Mouse (Mus musculus) forebrain, embryonic 10.5 days (tissue): ENCODE data around the gene Pigl. TPM values are rescaled to one million over a fixed set of nuclear protein-coding genes. Genes with fewer than 3 reads are reported as not detected.

ENCODE experiments used
- DNase-seq: peaks from one replicate; pipeline ENCODE4 v3.0.0-alpha.2; 2017; ENCODE audit warnings: low spot score; ENCODE audit errors: extremely low spot score
- H3K27ac ChIP-seq: fragments of 300-500 bp; sonication (generic); 2 replicates; pipeline ENCODE4 v1.5.1; 2016; ENCODE audit warnings: mild to moderate bottlenecking
- H3K27me3 ChIP-seq: fragments of 300-500 bp; sonication (generic); 2 replicates; pipeline ENCODE4 v1.6.1; 2016; ENCODE audit warnings: mild to moderate bottlenecking; ENCODE audit not compliant: poor library complexity, severe bottlenecking
- H3K36me3 ChIP-seq: fragments of 300-500 bp; sonication (generic); replicated peaks from 2 replicates; pipeline ENCODE4 v1.6.1; 2016; ENCODE audit warnings: mild to moderate bottlenecking, moderate library complexity
- H3K4me1 ChIP-seq: fragments of 300-500 bp; sonication (generic); 2 replicates; pipeline ENCODE4 v1.6.1; 2016
- H3K4me3 ChIP-seq: fragments of 300-500 bp; sonication (generic); 2 replicates; pipeline ENCODE4 v1.5.1; 2016; ENCODE audit warnings: mild to moderate bottlenecking, moderate library complexity
- H3K9me3 ChIP-seq: fragments of 300-500 bp; sonication (generic); 2 replicates; pipeline ENCODE4 v1.6.1; 2016; ENCODE audit warnings: mild to moderate bottlenecking, moderate library complexity
- WGBS: fragments of 180-500 bp; shearing (Covaris S2); methylation state at CpG from one replicate; pipeline ENCODE4 v1.1.7; 2016; 5-methylcytosine and 5-hydroxymethylcytosine counted together
- polyA plus RNA-seq: library from polyadenylated mRNA; unstranded; fragments of >200 nt; fragmentation: Nextera tagmentation; extraction: Ambion mirVana; gene quantifications from 2 replicates; pipeline ENCODE4 v1.2.1, GENCODE M21; 2016

Gene Pigl
- polyA plus RNA-seq, 1 experiment from 2014 or later: 19.5 TPM

DNA sequence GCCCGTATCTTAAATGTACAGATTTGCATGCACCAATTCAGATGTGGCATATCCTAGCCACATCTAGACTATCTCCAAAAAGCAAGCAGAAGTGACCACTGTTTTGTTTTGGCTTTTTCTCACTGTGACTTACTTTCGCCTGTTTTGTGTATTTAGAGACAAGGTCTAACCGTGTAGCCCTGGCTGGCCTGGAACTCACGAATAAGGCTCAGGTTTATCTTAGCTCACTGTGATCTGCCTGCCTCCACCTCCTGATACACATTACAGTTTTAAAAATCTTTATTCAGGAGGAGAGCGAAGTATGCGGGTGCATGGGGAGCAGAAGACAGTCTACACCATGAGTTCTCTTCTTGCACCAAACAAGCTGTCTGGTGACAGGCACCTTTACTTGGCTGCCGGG lies 81.9 kb downstream of the Pigl start:
- Histone ChIP-seq H3K4me3 (no peak overlapping the region; the same call in 1 of the 2 replicates), H3K9me3 (no peaks in the 10 kb centered on the region), H3K4me1 (peaks cover 27% of the 10 kb centered on the region), H3K27ac (no peak overlapping the region), H3K36me3 (peaks cover 11% of the 10 kb centered on the region), H3K27me3 (peaks cover 35% of the 10 kb centered on the region)
- WGBS: 82% methylated on average over 7 of the region's 7 CpGs
- DNase-seq: no peak

DNA sequence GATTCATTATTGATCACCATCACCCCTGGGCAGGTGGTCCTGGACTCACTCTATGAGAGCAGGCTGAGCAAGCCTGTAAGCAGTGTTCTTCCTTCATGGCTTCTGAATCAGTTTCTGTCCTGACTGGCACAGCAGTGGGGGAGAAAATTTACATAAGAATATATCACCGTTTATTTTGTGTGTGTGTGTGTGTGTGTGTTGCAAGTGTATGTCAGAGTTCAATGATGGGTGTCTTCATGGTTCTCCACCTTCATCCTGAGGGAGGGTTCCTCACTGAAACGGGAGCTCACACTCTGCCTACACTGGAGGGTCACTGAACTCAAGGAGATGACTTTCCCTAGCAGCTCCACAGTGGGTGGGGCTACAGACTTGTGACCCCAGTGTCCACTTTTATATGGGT lies 82.7 kb downstream of the Pigl start:
- 73% methylated on average over 2 of the region's 2 CpGs for WGBS
- peaks cover 35% of the 10 kb centered on the region for H3K27me3 ChIP-seq
- H3K36me3 ChIP-seq: peaks cover 4% of the 10 kb centered on the region

DNA sequence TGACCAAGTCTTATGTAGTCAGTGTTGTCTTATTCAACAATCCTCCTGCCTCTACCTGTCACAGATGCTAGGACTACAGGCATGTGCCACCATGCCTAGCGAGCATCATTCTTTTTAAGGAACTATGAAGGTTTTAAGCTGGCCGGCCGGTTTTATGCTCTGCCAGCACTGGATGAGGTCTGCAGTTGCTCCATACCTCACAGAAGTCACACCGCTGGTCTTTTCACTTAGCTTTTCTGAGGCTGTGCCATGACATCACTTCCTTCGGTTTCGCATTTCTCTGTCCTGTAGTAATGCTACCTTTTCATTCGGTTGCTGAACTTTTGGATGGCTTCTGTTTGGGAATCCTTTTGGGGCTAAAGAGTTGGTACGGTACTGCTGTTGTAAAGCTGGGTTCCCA lies 83.3 kb downstream of the Pigl start:
- Histone ChIP-seq H3K27ac (no peak overlapping the region), H3K9me3 (no peaks in the 10 kb centered on the region), H3K4me1 (peaks cover 27% of the 10 kb centered on the region), H3K4me3 (no peak overlapping the region), H3K36me3 (peaks cover 4% of the 10 kb centered on the region), H3K27me3 (peaks cover 34% of the 10 kb centered on the region)
- DNase-seq: no peak
- 88% methylated on average over 8 of the region's 8 CpGs for whole genome bisulfite sequencing

More for the DNA sequence above, 82.7 kb downstream of the Pigl start:
- Histone ChIP-seq H3K27ac (no peak overlapping the region), H3K4me1 (peaks cover 27% of the 10 kb centered on the region), H3K4me3 (no peak overlapping the region), H3K9me3 (no peaks in the 10 kb centered on the region)
- DNase-seq: no peak

DNA sequence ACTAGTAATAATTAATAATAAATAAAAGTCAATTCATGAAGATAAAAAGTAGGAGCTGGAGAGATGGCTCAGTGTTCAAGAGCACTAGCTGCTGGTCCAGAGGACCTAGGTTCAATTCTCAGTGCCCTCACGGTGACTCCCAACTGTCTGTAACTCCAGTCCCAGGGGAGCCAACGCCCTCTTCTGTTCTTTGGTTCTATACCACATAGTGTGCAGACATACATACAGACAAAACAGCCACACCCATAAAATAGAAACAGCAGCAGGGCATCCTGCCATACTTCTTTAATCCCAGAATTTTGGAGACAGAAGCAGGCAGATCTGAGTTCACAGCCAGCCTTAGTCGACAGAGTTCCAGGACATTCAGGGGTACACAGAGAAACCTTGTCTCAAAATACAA lies 85.7 kb downstream of the Pigl start:
- WGBS: 94% methylated on average over 3 of the region's 3 CpGs
- Histone ChIP-seq H3K27me3 (peaks cover 22% of the 10 kb centered on the region), H3K9me3 (no peaks in the 10 kb centered on the region), H3K27ac (no peak overlapping the region), H3K36me3 (peaks cover 4% of the 10 kb centered on the region), H3K4me3 (no peak overlapping the region), H3K4me1 (peaks cover 9% of the 10 kb centered on the region)
- no peak for DNase-seq

DNA sequence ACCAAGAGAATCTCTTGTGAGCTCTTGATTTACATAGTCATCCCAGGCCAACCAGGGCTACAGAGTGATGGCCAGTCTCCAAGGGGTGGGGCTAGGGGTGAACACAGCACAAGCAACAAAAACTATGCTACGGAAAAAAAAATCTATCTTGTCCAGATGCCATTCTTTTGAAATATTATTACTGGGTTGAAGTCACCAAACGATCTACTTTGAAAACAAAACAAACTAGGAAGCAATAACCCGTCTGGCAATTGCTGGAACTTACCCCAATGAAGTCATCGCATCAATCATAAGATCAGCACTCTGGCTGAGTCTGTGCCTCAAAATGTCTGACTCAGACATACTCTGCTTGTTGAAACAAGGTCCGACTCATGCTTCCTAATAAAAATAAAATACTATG lies 91.5 kb downstream of the Pigl start:
- peak overlapping the region; percentile 100 for H3K27ac ChIP-seq
- peaks cover 38% of the 10 kb centered on the region for H3K4me1 ChIP-seq
- WGBS: 50% methylated on average over 5 of the region's 5 CpGs
- peaks cover 21% of the 10 kb centered on the region for H3K36me3 ChIP-seq
- no peaks in the 10 kb centered on the region for H3K9me3 ChIP-seq
- H3K27me3 ChIP-seq: no peaks in the 10 kb centered on the region
- DNase-seq: no peak
- peak overlapping the region; percentile 80 for H3K4me3 ChIP-seq

DNA sequence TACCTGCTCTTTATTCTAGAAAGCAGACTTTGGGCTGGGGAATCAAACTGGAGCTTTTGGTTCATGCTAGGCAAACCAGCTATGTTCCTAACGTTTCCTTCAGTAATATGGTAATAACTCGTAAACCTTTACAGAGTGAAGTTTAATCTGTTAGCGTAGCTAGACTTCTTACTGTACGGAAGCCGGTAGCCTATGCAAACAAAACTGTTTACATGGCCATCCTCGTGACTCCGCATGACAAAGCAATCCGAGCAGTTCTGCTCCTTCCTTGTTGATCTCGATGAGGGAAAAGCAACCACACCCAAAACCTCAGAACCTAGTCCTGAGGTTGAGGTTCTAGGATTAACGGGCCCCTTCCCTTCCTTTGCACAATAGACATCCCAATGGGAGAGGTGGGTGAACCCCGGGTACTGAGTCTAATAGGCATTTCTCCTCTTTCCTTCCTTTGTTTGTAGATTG lies 92.0 kb downstream of the Pigl start:
- no peaks in the 10 kb centered on the region for H3K27me3 ChIP-seq
- WGBS: 10% methylated on average over 11 of the region's 11 CpGs
- H3K4me1 ChIP-seq: peaks cover 43% of the 10 kb centered on the region
- H3K4me3 ChIP-seq: peak overlapping the region; percentile 80
- no peaks in the 10 kb centered on the region for H3K9me3 ChIP-seq
- no peak for DNase-seq
- peaks cover 26% of the 10 kb centered on the region for H3K36me3 ChIP-seq
- H3K27ac ChIP-seq: peak overlapping the region; percentile 100

DNA sequence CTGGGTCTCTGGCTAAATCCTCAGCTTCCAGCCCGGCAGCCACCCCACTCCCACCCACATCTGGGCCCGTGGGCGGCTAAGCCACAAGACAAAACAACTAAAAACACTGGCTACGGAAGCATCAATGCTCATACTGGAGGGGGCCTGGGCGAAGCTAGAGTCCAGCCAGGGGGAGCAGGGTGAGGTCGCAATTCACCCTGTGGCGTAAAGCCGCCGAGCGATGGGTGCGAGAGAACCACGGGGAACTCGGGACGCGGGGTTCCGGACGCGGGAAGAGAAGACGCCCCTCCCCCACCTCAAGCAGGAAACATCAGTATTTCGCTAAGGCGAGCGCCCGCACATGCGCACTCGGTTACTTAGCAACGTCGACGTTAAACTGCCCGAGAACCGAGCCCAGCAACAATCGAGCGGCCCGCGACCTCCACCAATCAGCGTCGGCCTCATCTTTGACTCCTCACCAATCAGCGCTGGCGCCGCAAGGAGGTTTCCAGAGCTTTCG lies 92.5 kb downstream of the Pigl start, which contains the start of gene Ubb:
Gene Ubb (plus strand): TSS at position 445 of the 499 bp plus-strand sequence.
- H3K27me3 ChIP-seq: no peaks in the 10 kb centered on the region
- no peaks in the 10 kb centered on the region for H3K9me3 ChIP-seq
- WGBS: under 1% methylated on average over 40 of the region's 40 CpGs
- H3K27ac ChIP-seq: peak within 1 kb of the TSS; percentile 100
- peaks cover 43% of the 10 kb centered on the region for H3K4me1 ChIP-seq
- DNase-seq: peak; percentile 99
- H3K36me3 ChIP-seq: peaks cover 31% of the 10 kb centered on the region
- H3K4me3 ChIP-seq: peak within 1 kb of the TSS; percentile 80

DNA sequence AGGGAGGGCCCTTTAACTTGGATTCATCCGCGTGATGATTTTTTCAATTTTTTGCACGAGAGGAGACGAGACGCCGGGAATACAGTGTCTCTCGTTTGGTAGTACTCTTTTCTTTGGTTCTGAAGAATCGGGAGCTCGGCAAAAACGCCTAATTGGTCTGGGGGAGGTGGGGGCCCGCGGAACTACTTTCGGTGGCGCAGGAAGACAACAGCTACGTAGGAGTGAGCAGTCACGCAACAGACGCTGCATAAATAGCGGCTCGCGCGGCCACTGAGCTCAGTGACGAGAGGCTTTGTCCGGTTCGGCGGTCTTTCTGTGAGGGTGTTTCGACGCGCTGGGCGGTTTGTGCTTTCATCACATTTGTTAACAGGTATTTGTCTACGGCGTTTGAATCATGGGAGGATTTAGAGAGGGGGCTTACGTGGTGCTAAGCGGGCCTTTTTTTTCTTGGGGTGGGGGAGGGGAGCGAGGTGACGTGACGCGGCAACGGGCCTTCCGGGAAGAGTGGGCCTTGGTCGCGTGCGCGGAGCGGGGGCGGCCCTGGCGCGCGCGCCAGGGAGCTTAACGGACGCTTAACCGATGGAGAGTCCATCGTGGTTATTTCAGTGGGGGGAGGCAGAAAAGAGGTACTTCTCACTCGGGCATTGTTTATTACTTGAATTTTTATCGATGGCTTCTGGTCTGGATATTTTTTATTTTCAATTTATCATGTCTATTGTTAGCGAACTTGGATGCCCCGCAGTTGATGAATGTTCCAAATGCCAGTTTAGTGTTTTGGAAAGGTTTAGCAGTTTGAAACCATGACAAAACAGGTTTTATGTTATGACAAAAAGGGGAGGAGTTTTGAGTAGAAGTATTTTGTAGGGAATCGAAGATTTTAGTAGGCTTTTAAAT lies 93.2 kb downstream of the Pigl start:
- peaks cover 34% of the 10 kb centered on the region for H3K36me3 ChIP-seq
- peak overlapping the region; percentile 100 for H3K27ac ChIP-seq
- H3K27me3 ChIP-seq: no peaks in the 10 kb centered on the region
- under 1% methylated on average over 58 of the region's 58 CpGs for WGBS
- DNase-seq: peak; percentile 93
- peak overlapping the region; percentile 80 for H3K4me3 ChIP-seq
- no peaks in the 10 kb centered on the region for H3K9me3 ChIP-seq
- peaks cover 43% of the 10 kb centered on the region for H3K4me1 ChIP-seq

DNA sequence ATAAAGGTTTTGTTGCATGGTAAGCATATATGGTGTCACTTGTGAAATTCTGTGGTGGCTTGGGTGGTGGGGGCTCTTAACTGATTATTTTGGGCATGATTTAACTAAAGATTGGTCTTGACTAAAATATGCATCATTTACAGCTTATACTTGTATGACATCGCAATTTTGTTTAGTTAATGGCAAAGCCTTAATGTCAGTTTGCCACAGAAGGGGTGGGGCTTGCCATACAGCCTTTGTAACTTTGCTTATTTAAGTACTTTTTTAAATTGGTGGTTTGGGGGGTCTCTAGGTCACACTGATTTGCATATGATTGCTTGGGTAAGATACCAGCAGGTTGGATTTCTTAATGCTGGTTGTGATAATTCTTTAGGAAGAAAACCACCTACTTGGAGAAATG lies 94.9 kb downstream of the Pigl start:
- WGBS: 58% methylated on average over 1 of the region's 1 CpGs
- H3K27ac ChIP-seq: no peak overlapping the region
- peaks cover 34% of the 10 kb centered on the region for H3K36me3 ChIP-seq
- H3K9me3 ChIP-seq: no peaks in the 10 kb centered on the region
- H3K4me3 ChIP-seq: peak overlapping the region; percentile 63
- peaks cover 43% of the 10 kb centered on the region for H3K4me1 ChIP-seq
- H3K27me3 ChIP-seq: no peaks in the 10 kb centered on the region
- no peak for DNase-seq

DNA sequence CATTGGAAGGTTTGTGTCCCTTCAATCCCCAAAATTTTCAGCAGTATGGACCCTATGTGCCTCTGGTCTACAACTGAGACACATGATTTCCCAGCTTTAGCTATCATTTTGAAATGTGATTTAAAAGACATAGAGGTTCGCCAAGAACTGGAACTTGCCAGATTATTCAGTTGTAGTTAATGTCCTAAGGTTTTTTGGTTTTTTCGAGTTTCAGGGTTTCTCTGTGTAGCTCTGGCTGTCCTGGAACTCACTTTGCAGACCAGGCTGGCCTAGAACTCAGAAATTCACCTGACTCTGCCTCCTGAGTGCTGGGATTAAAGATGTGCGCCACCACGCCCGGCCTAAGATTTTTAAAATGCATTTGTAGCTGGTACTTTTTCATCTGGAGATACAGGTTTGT lies 95.4 kb downstream of the Pigl start:
- Histone ChIP-seq H3K27me3 (no peaks in the 10 kb centered on the region), H3K4me1 (peaks cover 43% of the 10 kb centered on the region), H3K9me3 (no peaks in the 10 kb centered on the region), H3K4me3 (peak overlapping the region; percentile 63), H3K36me3 (peaks cover 34% of the 10 kb centered on the region), H3K27ac (no peak overlapping the region)
- whole genome bisulfite sequencing: 88% methylated on average over 5 of the region's 5 CpGs
- no peak for DNase-seq

DNA sequence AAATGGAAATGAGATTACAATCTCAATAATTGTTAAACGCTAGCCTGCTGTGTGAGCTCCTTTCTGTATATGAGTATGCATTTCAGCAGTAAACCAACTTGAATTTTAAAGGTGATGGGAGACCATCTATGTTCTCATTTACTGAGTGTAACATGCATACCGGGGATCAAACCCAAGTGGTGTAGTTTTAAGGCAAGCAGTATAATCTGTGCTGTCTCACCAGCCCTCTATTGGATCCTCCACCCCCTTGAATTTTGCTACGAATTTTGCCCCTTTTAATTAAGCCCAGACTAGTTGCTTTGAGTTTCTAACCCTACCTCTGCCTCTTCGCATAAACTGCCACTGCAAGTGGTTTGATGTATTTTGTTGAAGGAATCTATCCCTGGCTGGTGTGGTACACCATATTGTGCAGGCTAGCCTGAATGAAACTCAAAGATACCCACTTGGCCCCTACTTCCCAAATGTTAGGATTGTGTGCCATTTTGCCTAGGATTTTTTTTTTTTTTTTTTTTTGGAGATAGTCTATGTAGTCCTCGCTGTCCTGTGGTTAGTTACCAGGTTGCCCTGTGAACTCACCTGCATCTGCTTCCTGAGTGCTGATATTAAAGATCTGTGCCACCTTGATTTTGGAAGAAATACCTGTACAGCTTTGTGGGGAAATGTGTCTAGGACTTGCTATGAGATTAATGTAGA lies 96.0 kb downstream of the Pigl start:
- peaks cover 34% of the 10 kb centered on the region for H3K36me3 ChIP-seq
- DNase-seq: no peak
- H3K27me3 ChIP-seq: peaks cover 5% of the 10 kb centered on the region; the same call in 1 of the 2 replicates
- no peaks in the 10 kb centered on the region for H3K9me3 ChIP-seq
- H3K4me3 ChIP-seq: peak overlapping the region; percentile 63
- WGBS: 87% methylated on average over 5 of the region's 5 CpGs
- peaks cover 36% of the 10 kb centered on the region for H3K4me1 ChIP-seq
- no peak overlapping the region for H3K27ac ChIP-seq

DNA sequence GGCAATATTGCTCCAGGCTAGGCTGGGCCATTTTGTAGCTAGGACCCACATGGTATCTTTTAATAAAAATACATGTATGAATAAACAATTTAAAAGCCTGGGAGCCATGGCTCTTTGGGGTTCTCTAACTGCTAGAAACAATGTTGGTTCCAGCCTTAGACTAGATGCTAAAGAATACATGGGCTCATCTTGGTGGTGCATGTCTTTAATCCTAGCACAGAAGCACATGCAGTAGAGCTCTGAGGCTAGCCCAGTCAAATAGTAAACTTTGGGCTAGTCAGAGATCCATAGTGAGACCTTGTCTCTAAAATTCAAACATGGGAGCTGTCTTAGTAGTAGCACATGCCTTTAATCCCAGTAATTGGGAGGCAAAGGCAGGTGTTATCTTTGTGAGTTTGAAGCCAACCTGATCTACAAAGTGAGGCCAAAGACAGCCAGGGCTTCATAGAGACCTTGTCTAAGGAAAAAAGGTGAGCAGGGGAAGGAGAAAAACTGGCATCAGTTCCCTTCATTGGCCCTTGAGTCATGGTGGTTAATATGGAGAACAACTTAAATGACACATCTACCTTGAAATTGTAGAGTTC lies 96.8 kb downstream of the Pigl start:
- Histone ChIP-seq H3K4me3 (peak overlapping the region; percentile 63), H3K36me3 (peaks cover 34% of the 10 kb centered on the region), H3K27me3 (peaks cover 12% of the 10 kb centered on the region), H3K27ac (no peak overlapping the region), H3K9me3 (no peaks in the 10 kb centered on the region), H3K4me1 (peaks cover 29% of the 10 kb centered on the region)
- no peak for DNase-seq
